Mouse (Mus musculus) NIH3T3 (cell line): ENCODE results near the gene Nsun4.
A peak's percentile ranks its signal among the peaks of the same experiment; 100 is the strongest.

Experiments used
- DNase-seq: peaks from one replicate; pipeline ENCODE4 v3.0.0-alpha.2; 2012; ENCODE audit warnings: low read depth

Gene Nsun4

DNA sequence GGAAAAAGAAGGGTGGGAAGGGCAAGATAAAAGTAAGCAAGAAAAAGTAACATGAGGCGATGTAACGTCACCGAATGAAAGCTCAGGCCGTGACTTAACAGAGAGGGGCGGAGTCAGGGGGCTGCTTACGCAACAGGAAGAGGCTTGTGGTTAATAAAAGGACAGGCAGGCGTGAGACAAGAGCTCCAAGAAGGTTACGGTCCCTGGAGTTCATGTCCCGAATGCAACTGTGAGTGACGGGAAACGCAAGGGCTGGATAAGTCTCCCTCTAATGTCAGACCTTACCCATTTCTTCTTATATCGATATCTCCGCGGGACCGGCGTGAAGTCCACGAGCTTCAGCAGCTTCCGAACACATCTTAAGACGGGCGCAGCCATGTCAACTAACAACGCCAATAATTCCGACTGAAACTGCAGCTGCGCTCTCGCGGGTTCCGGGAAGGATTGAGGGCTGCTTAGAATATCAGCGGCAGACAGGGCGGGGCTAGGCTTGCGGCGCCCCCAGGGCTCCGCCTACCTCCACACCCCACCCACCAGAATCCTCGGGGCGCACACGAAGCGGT, at the start of gene Nsun4:
Gene Nsun4, minus strand, starts transcription at position 478 of the 563 bp plus-strand sequence.
- DNase-seq: peak; percentile 97

DNA sequence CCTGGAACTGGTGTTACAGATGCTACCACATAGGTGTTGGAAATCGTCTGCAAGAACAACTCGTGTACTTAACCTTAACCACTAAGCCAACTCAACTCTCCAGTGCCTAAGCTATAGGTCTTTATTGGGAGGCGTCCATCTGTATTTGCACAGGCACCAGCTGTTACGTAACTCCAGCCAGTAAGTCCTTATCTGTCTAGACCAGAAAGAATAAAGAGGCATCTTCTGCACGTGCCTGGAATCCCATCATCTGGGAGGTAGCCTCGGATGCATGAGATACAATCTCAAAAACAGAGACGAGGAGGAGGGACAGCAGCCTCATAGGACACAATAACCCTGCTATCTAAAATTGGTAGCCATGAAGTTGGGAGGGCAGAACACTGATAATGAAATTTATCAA, 47.3 kb upstream of the Nsun4 start:
- no peak for DNase-seq

- DNase-seq: no peak
These were observed 43.5 kb upstream of the Nsun4 start for GRCm38 (mm10) chr4:116097211-116097610.

DNA sequence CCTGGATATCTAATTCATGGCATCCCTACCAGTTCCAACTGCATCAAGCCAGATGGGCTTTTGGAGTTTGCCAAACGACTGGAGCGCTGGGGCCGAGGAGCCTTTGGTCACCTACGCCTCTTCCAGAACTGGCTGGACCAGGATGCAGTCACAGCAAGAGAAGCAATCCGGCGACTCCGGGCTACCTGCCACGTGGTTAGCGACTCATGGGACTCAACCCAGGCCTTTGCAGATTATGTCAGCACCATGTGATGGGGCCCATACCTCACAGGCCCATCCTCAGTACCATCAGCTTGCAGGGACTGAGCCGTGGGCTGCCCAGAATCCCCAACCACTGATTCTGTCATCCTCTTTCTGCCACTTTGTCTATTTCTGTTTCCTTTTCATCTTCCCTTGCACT, 42.6 kb upstream of the Nsun4 start:
- peak; percentile 72 for DNase-seq

- no peak for DNase-seq
These were observed 35.0 kb upstream of the Nsun4 start for GRCm38 (mm10) chr4:116088510-116089249.

- peak; percentile 71 for DNase-seq
These were observed 23.8 kb upstream of the Nsun4 start for GRCm38 (mm10) chr4:116077240-116078095.

GRCm38 (mm10) chr4:116076369-116077231, 22.9 kb upstream of the Nsun4 start:
- DNase-seq: peak; percentile 80

DNA sequence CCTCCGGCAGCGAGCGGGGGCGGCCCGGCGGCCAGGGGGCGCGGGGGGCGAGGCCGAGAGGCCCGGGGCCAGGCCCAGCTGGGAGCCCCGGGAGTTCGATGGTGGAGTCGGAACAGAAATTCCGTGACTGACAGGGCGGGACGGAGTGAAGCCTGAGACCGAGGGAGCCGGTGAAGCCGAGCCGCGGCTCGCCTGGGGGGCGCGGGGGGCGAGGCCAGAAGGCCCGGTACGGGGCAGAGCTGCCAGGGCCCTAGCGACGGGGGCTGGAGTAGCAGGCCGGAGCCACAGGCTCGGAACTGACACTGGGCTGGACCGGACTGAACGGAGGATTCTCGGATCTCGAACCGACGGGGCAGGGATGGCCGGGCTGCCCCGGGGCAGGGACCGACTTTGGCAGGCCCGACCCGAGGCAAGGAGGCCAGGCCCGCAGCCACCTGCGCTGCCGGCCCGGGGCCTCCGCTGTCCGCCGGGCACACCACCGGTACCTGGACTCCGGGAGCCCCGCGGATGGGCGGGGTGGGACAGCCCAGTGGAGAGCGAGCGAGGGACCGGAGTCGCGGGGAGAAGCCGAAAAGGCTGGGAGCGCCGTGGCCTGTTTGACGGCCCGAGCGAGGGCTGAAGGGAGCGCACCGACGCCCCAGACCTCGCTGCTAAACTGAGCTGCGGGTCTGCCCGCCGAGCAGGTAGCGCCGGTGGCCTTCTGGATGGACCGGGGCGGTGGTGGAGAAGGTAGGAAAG, 22.1 kb upstream of the Nsun4 start:
- peak; percentile 82 for DNase-seq

GRCm38 (mm10) chr4:116074861-116075620, 21.4 kb upstream of the Nsun4 start, which contains the start of the genes Uqcrh and Lrrc41:
Gene Uqcrh, minus strand, starts transcription at chr4:116075071.
Gene Lrrc41, plus strand, starts transcription at chr4:116075269.
- DNase-seq: peak; percentile 99

DNA sequence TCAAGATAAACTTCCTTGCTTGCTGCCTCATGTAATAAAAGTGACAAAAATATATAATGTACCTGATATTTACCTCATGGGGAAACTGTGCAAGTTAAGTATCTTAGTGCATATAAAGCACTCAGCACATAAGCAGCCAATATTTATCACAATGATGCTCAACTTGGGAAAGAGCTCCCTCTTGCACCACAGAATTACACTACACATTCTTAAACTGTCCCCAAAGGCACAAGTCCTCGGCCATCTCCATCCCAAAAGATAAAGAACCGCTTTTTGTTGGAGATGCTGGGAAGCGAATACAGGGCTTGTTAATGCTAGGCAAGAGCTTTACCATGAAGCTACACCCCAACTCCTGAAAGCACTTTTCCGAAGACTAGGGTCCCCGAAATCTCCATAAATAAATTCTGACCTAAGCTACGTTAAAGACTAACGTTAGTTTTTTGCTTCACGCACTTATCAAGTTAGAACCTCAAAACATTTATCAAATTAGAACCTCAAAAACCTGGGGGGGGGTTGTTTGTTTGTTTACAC, 20.5 kb upstream of the Nsun4 start:
- peak; percentile 70 for DNase-seq

DNA sequence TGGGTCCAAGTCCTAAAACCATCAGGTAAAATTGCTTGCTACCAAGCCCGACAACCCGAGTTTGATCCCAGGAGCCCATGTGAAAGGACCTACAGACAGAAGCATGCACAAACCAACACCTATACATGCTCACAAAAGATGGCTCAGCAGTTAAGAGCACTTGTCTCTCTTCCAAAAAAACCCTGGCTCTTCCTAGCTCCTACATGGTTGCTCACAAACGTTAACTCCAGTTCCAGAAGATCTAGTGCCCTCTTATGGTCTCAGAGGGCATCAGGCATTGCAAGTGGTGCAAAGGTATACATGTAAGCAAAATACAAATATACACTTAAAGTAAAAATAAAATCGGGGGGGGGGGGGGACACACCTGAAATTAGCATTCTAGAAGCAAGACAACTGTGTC, 19.5 kb upstream of the Nsun4 start:
- DNase-seq: peak; percentile 70

DNA sequence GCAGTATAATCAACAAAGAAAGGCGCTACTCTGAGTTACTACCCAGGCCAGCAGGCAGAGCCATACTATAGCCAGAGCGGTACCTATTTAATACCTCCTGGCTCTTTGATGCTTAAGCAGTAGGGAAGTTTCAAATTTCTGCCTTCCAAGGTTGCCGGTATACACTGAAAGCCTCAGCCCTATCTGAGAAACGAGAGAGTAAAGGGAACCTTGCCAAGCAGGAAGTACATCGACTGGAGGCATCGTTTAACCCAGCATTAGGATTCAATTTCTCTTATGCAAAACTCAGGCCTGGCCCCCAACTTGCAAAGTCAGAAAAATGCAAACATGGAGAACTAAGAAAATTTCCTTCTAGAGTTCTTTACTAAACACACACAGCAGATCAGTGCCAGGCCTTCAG, 16.4 kb upstream of the Nsun4 start:
- DNase-seq: no peak

- no peak for DNase-seq
These were observed 10.2 kb upstream of the Nsun4 start for GRCm38 (mm10) chr4:116063855-116064254.

GRCm38 (mm10) chr4:116059012-116059726, 5.5 kb upstream of the Nsun4 start:
- no peak for DNase-seq

GRCm38 (mm10) chr4:116057559-116057958, 3.9 kb upstream of the Nsun4 start:
- DNase-seq: no peak

GRCm38 (mm10) chr4:116052526-116053293, 966 bp downstream of the Nsun4 start:
- DNase-seq: peak; percentile 72

GRCm38 (mm10) chr4:116049211-116049610, 4.5 kb downstream of the Nsun4 start:
- DNase-seq: peak; percentile 50

GRCm38 (mm10) chr4:116048130-116048920, 5.4 kb downstream of the Nsun4 start:
- DNase-seq: no peak
